Mouse (Mus musculus) heart, adult 2 months (tissue): Measurements from ENCODE around the gene Rpl3. TPM values are rescaled to one million over a fixed set of nuclear protein-coding genes. Genes with fewer than 3 reads are reported as not detected.
A peak's percentile ranks its signal among the peaks of the same experiment; 100 is the strongest.

Experiments used
- DNase-seq, 2 experiments: peaks; one replicate each; pipeline ENCODE4 v3.0.0; 2021
- H3K27ac ChIP-seq: fragments of 200-600 bp; 2 replicates; pipeline ENCODE4 v1.8.1; 2022
- H3K27me3 ChIP-seq: fragments of 200-500 bp; 2 replicates; pipeline ENCODE4 v1.6.1; 2012; ENCODE audit warnings: mild to moderate bottlenecking, low read length, inconsistent platforms, mixed read lengths; ENCODE audit not compliant: control insufficient read depth, insufficient read depth
- H3K36me3 ChIP-seq: fragments of 200-500 bp; 2 replicates; pipeline ENCODE4 v1.6.1; 2012; ENCODE audit warnings: low read length, inconsistent platforms; ENCODE audit not compliant: control insufficient read depth, insufficient read depth
- H3K4me1 ChIP-seq: fragments of 200-500 bp; 2 replicates; pipeline ENCODE4 v1.6.1; 2011; ENCODE audit warnings: low read length; ENCODE audit not compliant: control insufficient read depth, insufficient read depth
- H3K4me3 ChIP-seq: fragments of 200-600 bp; 2 replicates; pipeline ENCODE4 v1.8.1; 2022
- H3K79me2 ChIP-seq: fragments of 200-500 bp; replicated peaks from 2 replicates; pipeline ENCODE4 v1.6.1; 2012; ENCODE audit warnings: mild to moderate bottlenecking, inconsistent platforms, low read length, moderate library complexity, mixed read lengths; ENCODE audit not compliant: control insufficient read depth, insufficient read depth
- H3K9ac ChIP-seq: fragments of 200-500 bp; 2 replicates; pipeline ENCODE4 v1.6.1; 2012; ENCODE audit warnings: low read depth, mild to moderate bottlenecking, control low read depth, inconsistent platforms, low read length, mixed read lengths
- CTCF ChIP-seq: fragments of 200-600 bp; IDR thresholded peaks from 2 replicates; pipeline ENCODE4 v1.8.1; 2022; ENCODE audit warnings: antibody characterized with exemption, mild to moderate bottlenecking, moderate library complexity
- EP300 ChIP-seq: fragments of 200-500 bp; IDR thresholded peaks from 2 replicates; pipeline ENCODE4 v1.6.1; 2011; ENCODE audit warnings: low read depth, low read length, control low read depth; ENCODE audit not compliant: insufficient read depth
- POLR2A ChIP-seq: fragments of 200-500 bp; IDR thresholded peaks from 2 replicates; pipeline ENCODE4 v1.6.1; 2011; ENCODE audit warnings: mild to moderate bottlenecking, low read depth, low read length, control low read depth; ENCODE audit not compliant: insufficient read depth
- WGBS: fragments of 180-500 bp; shearing (Covaris S2); methylation state at CpG from one replicate; pipeline ENCODE4 v1.1.7; 2018; 5-methylcytosine and 5-hydroxymethylcytosine counted together
- intact Hi-C: fragments of 180-260 bp; cut with DNase I; formaldehyde crosslinking; loops from one replicate; pipeline ENCODE4 v1.15.1; 2025
- polyA plus RNA-seq: library from polyadenylated mRNA; depleted of rRNA; stranded (reverse); fragments of >200 nt; gene quantifications from 2 replicates; pipeline ENCODE4 v1.2.3, GENCODE M21; 2012
- total RNA-seq, 2 experiments: library from RNA; stranded (reverse); gene quantifications; 2 replicates each; pipeline ENCODE4 v1.2.3; 2021

The Rpl3 gene
- total and polyA plus RNA-seq, 3 experiments = 137 to 201 (median 150) TPM

DNA sequence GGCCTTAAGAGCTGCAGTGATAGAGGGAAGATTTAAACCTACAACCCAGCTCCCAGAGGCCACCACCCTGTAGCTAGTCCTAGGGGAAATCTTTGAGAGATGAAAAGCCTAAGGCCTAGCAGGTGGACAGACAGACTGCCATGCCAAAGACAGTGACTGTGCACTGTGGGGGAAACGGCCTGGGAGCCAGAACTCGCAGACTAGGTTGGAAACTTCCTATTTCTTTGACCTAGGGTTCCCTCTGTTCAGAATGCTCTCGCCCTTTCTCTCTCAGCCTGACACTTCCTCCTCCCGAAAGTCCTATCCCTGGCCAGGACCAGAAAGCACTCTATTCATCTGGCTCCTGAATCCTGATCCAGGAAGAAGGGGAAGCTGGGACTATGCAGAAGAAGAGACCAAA, 49.5 kb downstream of the Rpl3 start:
- TF ChIP-seq EP300 (no peak), POLR2A (no peak), CTCF (no peak)
- DNase-seq = no peak
- WGBS = 44% methylated on average over 4 of the region's 4 CpGs
- intact Hi-C loops = no loop called here
- H3K4me3 ChIP-seq = no peak overlapping the region
- no peaks in the 10 kb centered on the region for H3K27me3 ChIP-seq
- no peaks in the 10 kb centered on the region for H3K79me2 ChIP-seq
- peaks cover 2% of the 10 kb centered on the region; the same call in 1 of the 2 replicates for H3K4me1 ChIP-seq
- peak overlapping the region; percentile 58 for H3K27ac ChIP-seq
- no peaks in the 10 kb centered on the region for H3K36me3 ChIP-seq
- H3K9ac ChIP-seq = no peak overlapping the region

DNA sequence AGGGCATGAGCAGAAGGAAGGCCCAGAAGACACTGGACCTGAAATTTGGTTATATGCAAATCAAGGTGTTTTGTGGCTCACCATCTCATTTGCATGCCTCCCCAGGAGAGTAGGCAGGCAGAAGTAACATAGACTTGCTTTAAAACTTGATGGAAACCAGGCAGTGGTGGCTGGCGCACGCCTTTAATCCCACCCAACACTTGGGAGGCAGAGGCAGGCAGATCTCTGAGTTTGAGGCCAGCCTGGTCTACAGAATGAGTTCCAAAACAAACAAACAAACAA, 53.6 kb downstream of the Rpl3 start:
- DNase-seq = no peak
- intact Hi-C loops = no loop called here
- WGBS = 100% methylated on average over 2 of the region's 2 CpGs
- Histone ChIP-seq H3K4me3 (no peak overlapping the region), H3K79me2 (no peaks in the 10 kb centered on the region), H3K4me1 (peaks cover 2% of the 10 kb centered on the region; the same call in 1 of the 2 replicates), H3K27ac (peak overlapping the region; percentile 43; the same call in 1 of the 2 replicates), H3K36me3 (no peaks in the 10 kb centered on the region), H3K9ac (no peak overlapping the region), H3K27me3 (no peaks in the 10 kb centered on the region)
- TF ChIP-seq CTCF (no peak), EP300 (no peak), POLR2A (no peak)

DNA sequence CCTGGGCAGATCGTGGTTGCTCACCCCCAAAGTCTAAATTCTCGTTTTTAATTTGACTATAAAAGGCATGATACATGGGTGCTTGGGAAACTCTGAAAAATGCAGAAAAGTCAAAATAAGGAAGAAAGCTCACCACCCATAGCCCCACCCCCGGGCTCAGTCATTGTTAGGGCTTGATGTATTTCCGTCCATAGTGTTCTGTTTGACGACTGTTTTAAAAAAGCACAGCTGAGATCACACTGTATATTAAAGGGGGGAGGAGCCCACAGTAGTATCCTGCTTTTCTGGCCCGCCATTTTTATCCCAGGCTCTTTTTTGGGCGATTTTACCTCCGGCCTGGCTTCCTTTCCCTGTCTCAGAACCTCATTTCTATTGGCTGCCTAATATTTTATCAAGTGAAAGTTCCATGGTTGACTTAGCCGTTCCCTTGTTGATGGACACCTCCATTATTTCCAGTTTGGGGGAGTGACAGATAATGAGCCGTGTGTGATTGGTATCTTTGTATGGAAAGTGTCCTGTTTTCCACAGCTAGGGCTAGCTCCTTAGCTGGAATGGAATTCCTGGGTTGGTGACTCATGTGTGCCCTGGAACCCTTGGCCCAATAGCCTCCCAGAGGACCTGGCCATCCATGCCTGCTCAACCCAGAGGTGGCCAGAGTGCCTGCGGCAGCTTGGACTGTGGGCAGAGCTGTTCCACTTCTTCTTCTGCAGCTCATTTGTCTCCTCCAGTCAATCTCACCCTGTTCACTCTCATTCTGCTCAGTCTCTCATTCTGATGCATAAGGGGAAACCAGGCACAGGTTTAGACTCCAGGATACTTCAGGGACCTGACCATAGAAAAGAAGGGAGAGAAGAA, 54.2 kb downstream of the Rpl3 start:
- intact Hi-C loops = no loop called here
- Histone ChIP-seq H3K79me2 (no peaks in the 10 kb centered on the region), H3K9ac (no peak overlapping the region), H3K4me3 (no peak overlapping the region), H3K4me1 (peaks cover 2% of the 10 kb centered on the region; the same call in 1 of the 2 replicates), H3K36me3 (no peaks in the 10 kb centered on the region), H3K27me3 (no peaks in the 10 kb centered on the region), H3K27ac (peak overlapping the region; percentile 43)
- no peak for DNase-seq
- 44% methylated on average over 11 of the region's 11 CpGs for WGBS
- TF ChIP-seq CTCF (no peak), EP300 (no peak), POLR2A (no peak)

DNA sequence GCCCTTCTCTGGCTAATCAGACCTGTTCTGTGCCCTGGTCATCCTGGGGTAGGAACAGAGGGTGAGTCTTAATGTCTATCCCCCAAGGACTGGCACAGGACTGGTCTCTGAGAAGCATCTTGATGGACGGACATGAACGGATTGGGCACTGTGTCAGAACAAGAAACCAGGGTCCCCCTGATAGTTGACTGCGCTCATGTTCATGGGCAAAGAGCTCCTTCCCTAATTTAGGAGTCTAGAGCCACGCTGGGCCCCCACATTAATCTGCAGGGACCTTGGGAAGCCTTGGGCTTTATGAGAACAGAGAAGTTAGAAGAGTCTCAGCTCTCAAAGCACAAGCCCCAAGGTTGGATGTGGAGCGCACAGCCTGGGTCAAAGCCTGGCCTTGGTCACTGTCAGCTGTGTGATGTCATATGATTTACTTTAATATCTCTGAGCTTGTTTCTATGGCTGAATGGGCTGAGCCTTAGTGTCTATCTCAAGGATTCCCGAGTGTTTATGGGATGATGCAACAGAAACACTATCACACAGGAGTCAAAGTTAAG, 56.3 kb downstream of the Rpl3 start:
- Histone ChIP-seq H3K4me3 (no peak overlapping the region), H3K9ac (no peak overlapping the region), H3K27ac (no peak overlapping the region), H3K27me3 (no peaks in the 10 kb centered on the region), H3K79me2 (no peaks in the 10 kb centered on the region), H3K4me1 (0 out of 2 replicates have a peak, but pooled peaks cover 2% of the 10 kb centered on the region), H3K36me3 (no peaks in the 10 kb centered on the region)
- intact Hi-C loops = no loop called here
- no peak for DNase-seq
- 92% methylated on average over 6 of the region's 6 CpGs for WGBS
- no peak for TF ChIP-seq CTCF
- TF ChIP-seq POLR2A = no peak
- TF ChIP-seq EP300 = no peak

DNA sequence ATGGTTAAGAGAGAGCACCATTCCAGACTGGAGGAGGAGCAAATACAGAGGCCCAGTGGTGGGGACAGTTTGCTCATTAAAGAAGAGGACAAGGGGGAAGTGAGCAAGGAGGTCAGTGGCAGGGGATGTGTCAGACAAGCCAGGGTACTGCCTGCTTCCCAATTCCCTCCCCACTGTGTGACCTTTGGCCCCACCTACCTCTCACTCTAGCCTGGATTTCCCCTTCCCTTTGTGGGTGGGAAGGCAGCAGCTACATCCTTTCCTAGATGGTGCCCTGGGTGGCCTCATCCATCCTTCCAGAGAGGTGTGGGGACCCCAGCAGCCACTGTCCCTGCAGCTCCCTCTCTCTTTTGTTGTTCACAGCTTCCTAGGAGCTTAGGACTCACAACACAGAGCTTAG, 56.8 kb downstream of the Rpl3 start:
- H3K27me3 ChIP-seq = no peaks in the 10 kb centered on the region
- H3K4me1 ChIP-seq = 0 out of 2 replicates have a peak, but pooled peaks cover 2% of the 10 kb centered on the region
- no peak overlapping the region for H3K4me3 ChIP-seq
- H3K79me2 ChIP-seq = no peaks in the 10 kb centered on the region
- TF ChIP-seq POLR2A = no peak
- TF ChIP-seq EP300 = no peak
- TF ChIP-seq CTCF = no peak
- DNase-seq = no peak
- no peak overlapping the region for H3K9ac ChIP-seq
- intact Hi-C loops = no loop called here
- H3K27ac ChIP-seq = no peak overlapping the region
- H3K36me3 ChIP-seq = no peaks in the 10 kb centered on the region

DNA sequence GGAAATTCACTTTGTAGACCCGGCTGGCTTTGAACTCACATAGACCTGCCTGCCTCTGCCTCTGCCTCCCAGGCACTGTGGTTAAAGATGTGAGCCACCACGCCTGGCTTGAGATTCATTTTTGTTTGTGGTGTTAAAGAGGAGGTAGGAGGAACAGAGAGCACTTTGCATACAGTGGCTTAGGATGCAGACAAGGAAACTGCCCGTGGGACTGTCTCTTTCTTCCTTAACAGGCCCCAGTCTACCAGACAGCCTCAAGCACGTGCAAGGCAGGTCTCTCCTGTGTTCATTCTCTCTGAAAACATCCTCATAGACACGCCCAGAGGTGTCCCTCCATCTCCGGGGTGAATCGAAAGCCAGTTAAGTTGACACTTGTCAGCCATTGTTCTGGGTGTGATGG, 57.3 kb downstream of the Rpl3 start:
- H3K27me3 ChIP-seq = no peaks in the 10 kb centered on the region

More for the DNA sequence above, 57.3 kb downstream of the Rpl3 start:
- WGBS = 70% methylated on average over 7 of the region's 7 CpGs
- no peaks in the 10 kb centered on the region for H3K79me2 ChIP-seq
- TF ChIP-seq CTCF (no peak), EP300 (no peak)
- no peaks in the 10 kb centered on the region for H3K36me3 ChIP-seq
- DNase-seq = no peak
- H3K4me3 ChIP-seq = no peak overlapping the region
- H3K9ac ChIP-seq = no peak overlapping the region
- 0 out of 2 replicates have a peak, but pooled peaks cover 2% of the 10 kb centered on the region for H3K4me1 ChIP-seq
- no peak overlapping the region for H3K27ac ChIP-seq
- intact Hi-C loops = no loop called here
